Mouse (Mus musculus) limb, embryonic 11.5 days (tissue): ENCODE measurements at regions not wholly inside any gene's neighbourhood (a gene's known extent, or its start where the extent isn't known, plus 50 kb on each side); places are given as distances from the start of the nearest gene placed in this dataset.
A peak's percentile ranks its signal among the peaks of the same experiment; 100 is the strongest.

Source experiments
- ATAC-seq: fragments of 200-750 bp; cut with Nextera tagmentation; 2 replicates; pipeline ENCODE4 v1.8.0; 2017; ENCODE audit warnings: low read depth; ENCODE audit not compliant: insufficient number of reproducible peaks, low FRiP score, low TSS enrichment
- DNase-seq: peaks from one replicate; pipeline ENCODE4 v3.0.0-alpha.2; 2015; ENCODE audit warnings: low spot score
- H3K27ac ChIP-seq: fragments of 300-500 bp; sonication (generic); replicated peaks from 2 replicates; pipeline ENCODE4 v1.5.1; 2014; ENCODE audit warnings: low read depth, mild to moderate bottlenecking, low read length
- H3K27me3 ChIP-seq: fragments of 300-500 bp; sonication (generic); 2 replicates; pipeline ENCODE4 v1.6.1; 2014; ENCODE audit warnings: mild to moderate bottlenecking, low read length, mixed read lengths; ENCODE audit not compliant: control insufficient read depth, insufficient read depth
- H3K36me3 ChIP-seq: fragments of 300-500 bp; sonication (generic); 2 replicates; pipeline ENCODE4 v1.6.1; 2014; ENCODE audit warnings: mild to moderate bottlenecking, low read length, moderate library complexity, mixed read lengths; ENCODE audit not compliant: control insufficient read depth, insufficient read depth
- H3K4me1 ChIP-seq: fragments of 300-500 bp; sonication (generic); 2 replicates; pipeline ENCODE4 v1.6.1; 2014; ENCODE audit warnings: low read length, mixed read lengths; ENCODE audit not compliant: control insufficient read depth, insufficient read depth
- H3K4me2 ChIP-seq: fragments of 300-500 bp; sonication (generic); 2 replicates; pipeline ENCODE4 v1.6.1; 2014; ENCODE audit warnings: low read depth, mild to moderate bottlenecking, moderate library complexity; ENCODE audit not compliant: severe bottlenecking
- H3K4me3 ChIP-seq: fragments of 300-500 bp; sonication (generic); 2 replicates; pipeline ENCODE4 v1.5.1; 2014; ENCODE audit warnings: low read depth, low read length
- H3K9ac ChIP-seq: fragments of 300-500 bp; sonication (generic); 2 replicates; pipeline ENCODE4 v1.6.1; 2014; ENCODE audit warnings: mild to moderate bottlenecking, low read length
- H3K9me3 ChIP-seq: fragments of 300-500 bp; sonication (generic); 2 replicates; pipeline ENCODE4 v1.6.1; 2016; ENCODE audit warnings: low read length; ENCODE audit not compliant: control insufficient read depth
- WGBS: fragments of 180-500 bp; shearing (Covaris S2); extraction: QIAGEN DNeasy Blood & Tissue Kit; methylation state at CpG from one replicate; pipeline ENCODE4 v1.1.7; 2014; 5-methylcytosine and 5-hydroxymethylcytosine counted together

DNA sequence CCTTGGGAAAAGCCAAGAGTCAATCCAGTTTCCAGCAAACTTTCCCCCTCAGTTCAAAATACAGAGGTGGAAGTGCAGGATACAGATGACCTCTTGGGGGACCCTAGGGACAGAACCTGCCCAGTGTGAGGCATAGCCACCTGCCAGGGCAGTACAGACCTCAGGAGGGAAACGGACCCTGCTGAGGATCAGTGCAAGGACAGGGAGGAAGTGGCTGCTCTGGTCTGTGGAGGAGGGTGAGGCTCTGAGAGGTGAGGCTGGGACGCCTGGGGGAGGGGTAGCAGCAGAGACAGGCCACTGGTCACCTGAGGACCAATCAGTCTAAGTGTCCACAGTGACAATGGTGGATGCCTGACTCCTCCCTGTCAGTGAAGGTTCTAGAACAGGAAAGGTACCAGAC, 85.6 kb upstream of the Smad3 start:
- DNase-seq (no peak), ATAC-seq (no peak)
- Histone ChIP-seq H3K4me2 (no peak overlapping the region), H3K27ac (no peak overlapping the region), H3K4me1 (no peaks in the 10 kb centered on the region), H3K9ac (no peak overlapping the region), H3K9me3 (no peaks in the 10 kb centered on the region), H3K27me3 (no peaks in the 10 kb centered on the region), H3K36me3 (no peaks in the 10 kb centered on the region), H3K4me3 (no peak overlapping the region)
- WGBS: 61% methylated on average over 2 of the region's 2 CpGs

DNA sequence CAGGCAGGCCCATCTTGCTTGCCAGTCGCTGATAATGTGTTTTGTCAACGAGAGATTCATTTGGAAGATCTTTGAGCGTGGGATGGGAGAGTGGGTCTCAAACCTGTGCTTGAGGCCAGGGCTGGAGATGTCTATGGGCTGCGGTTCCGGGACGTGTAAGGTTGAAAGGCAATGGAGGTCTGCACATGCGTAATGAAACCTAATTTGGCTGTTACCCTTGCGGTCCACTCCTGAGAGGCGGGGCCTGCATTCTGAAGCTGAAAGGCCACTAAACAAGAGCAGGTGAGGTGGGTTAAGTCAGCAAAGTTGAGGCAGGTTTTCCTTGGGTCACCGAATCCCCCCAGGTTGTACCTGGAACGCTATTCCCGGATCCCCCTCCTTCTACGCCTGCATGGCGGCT, 83.3 kb upstream of the Smad3 start:
- no peaks in the 10 kb centered on the region for H3K36me3 ChIP-seq
- H3K9ac ChIP-seq: no peak overlapping the region
- WGBS: 81% methylated on average over 14 of the region's 14 CpGs
- no peaks in the 10 kb centered on the region for H3K27me3 ChIP-seq
- no peak overlapping the region for H3K27ac ChIP-seq
- H3K4me2 ChIP-seq: no peak overlapping the region
- DNase-seq (no peak), ATAC-seq (no peak)
- H3K4me1 ChIP-seq: no peaks in the 10 kb centered on the region
- no peak overlapping the region for H3K4me3 ChIP-seq
- no peaks in the 10 kb centered on the region for H3K9me3 ChIP-seq

DNA sequence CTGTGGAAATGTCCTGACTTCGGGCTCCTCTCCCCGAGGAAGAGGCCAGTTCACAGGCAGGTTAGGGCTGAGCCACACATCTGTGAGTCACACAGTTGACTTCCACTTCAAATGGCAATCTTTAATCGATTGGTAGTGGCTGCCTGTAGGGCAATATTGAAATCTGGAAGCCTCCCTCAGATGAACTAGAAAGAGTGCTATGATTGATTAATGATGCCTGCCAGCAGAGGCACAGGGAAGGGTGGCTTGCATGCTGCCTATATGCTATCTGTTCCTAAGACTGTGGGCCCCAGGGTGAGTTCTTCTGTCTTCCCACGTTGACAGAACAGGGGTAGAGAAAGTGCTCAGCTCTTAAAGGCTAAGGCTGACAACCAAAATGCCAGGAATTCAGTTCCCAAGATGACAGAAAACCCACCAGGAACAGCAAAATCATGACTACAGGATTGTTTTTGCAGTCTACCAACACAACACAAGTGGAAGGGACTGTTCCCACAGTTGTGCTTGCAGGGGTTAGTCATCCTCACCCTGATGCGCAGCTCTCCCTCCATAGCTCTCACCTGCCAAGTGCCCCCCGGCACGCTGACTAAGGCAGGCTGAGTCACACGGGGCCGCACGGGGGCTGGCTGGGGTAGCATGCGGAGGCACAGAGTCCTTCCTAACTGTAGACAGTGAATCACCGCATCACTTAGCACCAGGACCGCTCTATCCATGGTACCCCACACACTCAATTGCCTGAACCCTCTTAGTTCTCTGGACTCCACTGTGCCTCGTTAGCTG, 81.4 kb upstream of the Smad3 start:
- H3K4me3 ChIP-seq: no peak overlapping the region
- WGBS: 89% methylated on average over 14 of the region's 14 CpGs
- no peaks in the 10 kb centered on the region for H3K27me3 ChIP-seq

DNA sequence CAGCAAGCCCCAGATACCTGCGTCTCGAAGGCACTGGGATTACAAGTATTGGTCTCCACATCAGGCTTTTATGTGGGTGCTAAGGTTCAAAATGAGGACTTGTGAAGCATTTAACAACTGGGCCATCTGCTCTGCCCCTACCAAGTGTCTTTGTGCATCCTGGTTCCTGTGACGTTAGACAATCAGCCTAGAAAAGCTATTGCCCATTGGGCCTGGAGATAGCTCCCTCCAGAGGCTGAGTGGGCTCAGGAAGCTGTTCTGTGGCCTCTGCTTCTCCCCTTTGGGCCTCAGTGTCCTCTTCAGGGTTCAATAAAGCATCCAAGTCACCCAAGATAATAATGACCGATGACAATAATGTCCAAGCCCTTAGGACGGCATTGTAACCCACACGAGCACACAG, 79.8 kb upstream of the Smad3 start:
- H3K27ac ChIP-seq: no peak overlapping the region
- no peak overlapping the region for H3K4me3 ChIP-seq
- WGBS: 63% methylated on average over 6 of the region's 6 CpGs
- H3K36me3 ChIP-seq: no peaks in the 10 kb centered on the region
- DNase-seq (no peak), ATAC-seq (no peak)
- no peak overlapping the region for H3K9ac ChIP-seq
- no peaks in the 10 kb centered on the region for H3K9me3 ChIP-seq
- H3K27me3 ChIP-seq: no peaks in the 10 kb centered on the region
- no peaks in the 10 kb centered on the region for H3K4me1 ChIP-seq
- H3K4me2 ChIP-seq: no peak overlapping the region

More for the DNA sequence above, 81.4 kb upstream of the Smad3 start:
- H3K27ac ChIP-seq: no peak overlapping the region
- ATAC-seq: no peak
- no peak for DNase-seq
- no peaks in the 10 kb centered on the region for H3K4me1 ChIP-seq
- H3K9ac ChIP-seq: no peak overlapping the region
- no peaks in the 10 kb centered on the region for H3K9me3 ChIP-seq
- no peak overlapping the region for H3K4me2 ChIP-seq
- H3K36me3 ChIP-seq: no peaks in the 10 kb centered on the region

DNA sequence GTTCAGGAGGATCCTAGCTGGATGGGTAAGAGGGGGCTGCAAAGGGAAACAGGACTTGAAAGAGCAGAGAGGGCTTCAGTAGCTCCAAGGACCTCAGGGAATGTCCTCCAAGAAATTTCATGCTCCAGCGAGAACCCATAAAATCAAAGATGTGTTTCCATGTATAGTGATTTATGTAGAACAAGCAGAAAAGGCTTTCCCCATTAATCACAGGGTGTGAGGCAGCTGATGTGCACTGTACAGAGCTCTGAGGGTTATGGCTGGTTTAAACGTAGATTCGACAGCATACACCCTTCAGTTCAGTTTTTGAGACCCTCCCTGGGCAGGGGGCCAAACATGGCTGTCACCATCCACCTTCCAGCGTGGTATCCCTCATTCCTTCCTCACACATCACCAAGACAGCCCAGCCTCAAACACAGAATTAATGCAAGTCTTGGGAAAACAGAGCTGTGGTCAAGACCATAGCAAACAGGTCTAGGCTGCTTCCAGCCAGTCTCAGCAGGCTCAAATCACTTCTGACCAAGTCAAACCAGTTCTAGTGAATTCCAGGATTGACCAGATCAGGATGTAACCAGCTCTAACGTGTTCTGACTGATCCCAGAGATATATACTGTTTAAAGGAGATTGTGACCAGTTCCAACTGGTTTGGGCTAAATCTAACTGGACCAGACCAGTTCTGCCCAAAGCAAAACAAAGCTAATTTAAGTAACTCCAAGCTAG, 78.9 kb upstream of the Smad3 start:
- Histone ChIP-seq H3K27ac (0 out of 2 replicates have a peak overlapping the region, but pooled peaks have one; percentile 33), H3K4me2 (no peak overlapping the region), H3K4me3 (no peak overlapping the region), H3K36me3 (no peaks in the 10 kb centered on the region), H3K9me3 (no peaks in the 10 kb centered on the region), H3K4me1 (no peaks in the 10 kb centered on the region), H3K9ac (no peak overlapping the region), H3K27me3 (no peaks in the 10 kb centered on the region)
- DNase-seq: peak; percentile 45
- 66% methylated on average over 5 of the region's 5 CpGs for WGBS
- no peak for ATAC-seq

DNA sequence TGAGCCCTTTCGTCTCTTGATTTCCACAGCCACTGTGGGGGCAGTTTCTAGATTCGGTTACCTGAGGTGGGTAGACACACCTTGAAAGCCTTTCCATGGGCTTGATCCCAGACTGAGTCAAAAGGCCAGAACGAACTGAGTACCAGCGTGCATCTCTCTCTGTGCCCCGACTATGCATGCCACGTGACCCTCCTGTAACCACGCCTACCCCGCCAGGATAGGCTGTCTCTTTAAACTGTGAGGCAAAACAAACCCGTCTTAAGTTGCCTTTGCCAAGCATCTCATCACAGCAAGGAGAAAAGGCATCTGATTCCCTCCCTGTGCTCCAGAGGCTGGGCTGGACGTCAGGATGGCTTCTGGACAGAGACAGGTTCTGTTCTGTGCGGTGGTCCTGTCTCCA, 78.2 kb upstream of the Smad3 start:
- WGBS: 45% methylated on average over 11 of the region's 11 CpGs
- no peak for DNase-seq
- H3K9ac ChIP-seq: no peak overlapping the region

DNA sequence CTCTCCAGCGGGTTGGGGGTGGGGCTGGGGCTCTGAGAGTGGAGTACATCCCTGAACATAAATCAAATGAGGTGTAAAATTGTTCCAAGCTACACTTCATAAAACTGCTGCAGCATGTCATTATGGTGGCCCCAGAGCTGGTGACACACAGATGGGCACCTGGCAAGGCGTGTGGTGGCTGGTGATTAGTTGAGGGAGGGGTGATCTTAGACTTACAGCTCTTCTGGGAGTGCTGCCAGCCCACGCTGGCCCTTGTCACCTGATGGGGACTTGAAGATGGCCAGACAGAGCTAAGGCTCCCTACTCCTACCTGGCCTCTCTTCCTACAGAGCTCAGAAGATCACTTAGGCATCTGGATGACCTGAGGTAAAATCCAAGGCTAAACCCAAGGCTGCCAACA, 76.6 kb upstream of the Smad3 start:
- 68% methylated on average over 3 of the region's 3 CpGs for WGBS
- no peaks in the 10 kb centered on the region for H3K4me1 ChIP-seq
- H3K4me3 ChIP-seq: no peak overlapping the region
- no peak overlapping the region for H3K9ac ChIP-seq
- H3K9me3 ChIP-seq: no peaks in the 10 kb centered on the region
- H3K27me3 ChIP-seq: no peaks in the 10 kb centered on the region
- no peak overlapping the region for H3K4me2 ChIP-seq
- no peak for DNase-seq
- H3K36me3 ChIP-seq: no peaks in the 10 kb centered on the region
- H3K27ac ChIP-seq: no peak overlapping the region
- no peak for ATAC-seq

More for the DNA sequence above, 78.2 kb upstream of the Smad3 start:
- H3K27me3 ChIP-seq: no peaks in the 10 kb centered on the region
- H3K27ac ChIP-seq: no peak overlapping the region
- no peak overlapping the region for H3K4me3 ChIP-seq
- no peaks in the 10 kb centered on the region for H3K9me3 ChIP-seq
- no peaks in the 10 kb centered on the region for H3K36me3 ChIP-seq
- no peak overlapping the region for H3K4me2 ChIP-seq
- ATAC-seq: no peak
- H3K4me1 ChIP-seq: no peaks in the 10 kb centered on the region

DNA sequence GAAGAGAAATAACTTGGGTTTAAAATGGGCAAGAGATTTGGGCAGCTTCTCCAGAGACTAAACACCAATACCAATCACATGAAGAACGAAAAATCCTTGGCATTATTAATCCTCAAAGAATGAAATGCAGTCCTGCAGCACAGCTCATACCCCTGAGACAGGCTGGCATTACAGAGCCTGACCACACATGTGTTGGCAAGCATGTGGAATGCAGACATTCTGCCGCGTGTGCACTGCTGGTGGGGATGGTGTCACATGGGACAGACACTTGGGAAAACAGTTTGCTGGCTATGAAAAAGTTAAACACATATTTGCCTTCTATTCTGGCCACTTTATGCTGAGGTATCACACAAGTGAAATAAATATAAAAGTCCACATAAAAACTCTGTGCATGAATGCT, 60.4 kb upstream of the Smad3 start:
- 80% methylated on average over 3 of the region's 3 CpGs for WGBS
- H3K36me3 ChIP-seq: no peaks in the 10 kb centered on the region
- H3K4me3 ChIP-seq: no peak overlapping the region
- H3K27ac ChIP-seq: no peak overlapping the region
- no peak for DNase-seq
- no peaks in the 10 kb centered on the region; the same call in 1 of the 2 replicates for H3K9me3 ChIP-seq
- ATAC-seq: no peak
- no peak overlapping the region for H3K4me2 ChIP-seq
- H3K9ac ChIP-seq: no peak overlapping the region
- no peaks in the 10 kb centered on the region for H3K27me3 ChIP-seq
- H3K4me1 ChIP-seq: no peaks in the 10 kb centered on the region
